Mouse (Mus musculus) MEL (cell line): ENCODE measurements around the gene Ces1h. TPM values are rescaled to one million over a fixed set of nuclear protein-coding genes. Genes with fewer than 3 reads are reported as not detected.

Experiments used
- DNase-seq: peaks from one replicate; pipeline ENCODE4 v3.0.0; 2011; ENCODE audit warnings: low read depth, low spot score
- H3K27ac ChIP-seq: 2 replicates; pipeline ENCODE4 v1.5.1; 2012; ENCODE audit warnings: low read depth, mild to moderate bottlenecking, control low read depth, low read length, moderate library complexity; ENCODE audit not compliant: control insufficient read depth
- H3K27me3 ChIP-seq, 2 experiments: fragments of 150-350 bp in 1 of 2; sonication (generic) in 1 of 2; 2 replicates each; pipeline ENCODE4 v1.6.1; 2012; ENCODE audit warnings: low read length in 2 of 2, mild to moderate bottlenecking in 2 of 2, improper control_type of control experiment in 1 of 2, moderate library complexity in 1 of 2; ENCODE audit not compliant: insufficient read depth in 2 of 2, control insufficient read depth in 1 of 2
- H3K36me3 ChIP-seq, 2 experiments: 2 replicates each; pipeline ENCODE4 v1.6.1; 2012 to 2014; ENCODE audit warnings: low read length in 2 of 2, improper control_type of control experiment in 1 of 2, inconsistent platforms in 1 of 2, mild to moderate bottlenecking in 1 of 2; ENCODE audit not compliant: insufficient read depth in 2 of 2, control insufficient read depth in 1 of 2
- H3K4me1 ChIP-seq, 2 experiments: fragments of 150-350 bp in 1 of 2; sonication (generic) in 1 of 2; 2 replicates each; pipeline ENCODE4 v1.6.1; 2012; ENCODE audit warnings: low read length in 2 of 2, improper control_type of control experiment in 1 of 2, mild to moderate bottlenecking in 1 of 2; ENCODE audit not compliant: insufficient read depth in 2 of 2, control insufficient read depth in 1 of 2
- H3K4me3 ChIP-seq, 2 experiments: fragments of 150-350 bp in 1 of 2; sonication (generic) in 1 of 2; 2 replicates each; pipeline ENCODE4 v1.5.1; 2012; ENCODE audit warnings: low read depth in 2 of 2, low read length in 2 of 2, mild to moderate bottlenecking in 2 of 2, moderate library complexity in 2 of 2, control low read depth in 1 of 2, improper control_type of control experiment in 1 of 2; ENCODE audit not compliant: control insufficient read depth in 1 of 2, insufficient read depth in 1 of 2
- H3K79me2 ChIP-seq: 2 replicates; pipeline ENCODE4 v1.6.1; 2012; ENCODE audit warnings: mild to moderate bottlenecking, low read length, moderate library complexity; ENCODE audit not compliant: control insufficient read depth, poor library complexity, insufficient read depth
- H3K9ac ChIP-seq: 2 replicates; pipeline ENCODE4 v1.6.1; 2012; ENCODE audit warnings: low read depth, mild to moderate bottlenecking, control low read depth, low read length, moderate library complexity; ENCODE audit not compliant: control insufficient read depth, poor library complexity, severe bottlenecking
- H3K9me3 ChIP-seq: fragments of 150-350 bp; sonication (generic); replicated peaks from 2 replicates; pipeline ENCODE4 v1.6.1; 2012; ENCODE audit warnings: mild to moderate bottlenecking, low read length, improper control_type of control experiment, moderate library complexity; ENCODE audit not compliant: insufficient read depth
- CHD2 ChIP-seq: IDR thresholded peaks from 2 replicates; pipeline ENCODE4 v1.6.1; 2011; ENCODE audit warnings: low read length, improper control_type of control experiment
- ETS1 ChIP-seq: IDR thresholded peaks from 2 replicates; pipeline ENCODE4 v1.6.1; 2012; ENCODE audit warnings: low read depth, mild to moderate bottlenecking, inconsistent platforms, low read length, improper control_type of control experiment, moderate library complexity
- KAT2A ChIP-seq: conservative IDR thresholded peaks from 2 replicates; pipeline ENCODE4 v1.6.1; 2012; ENCODE audit warnings: low read depth, low read length, improper control_type of control experiment, inconsistent platforms
- MAX ChIP-seq: IDR thresholded peaks from 2 replicates; pipeline ENCODE4 v1.6.1; 2011; ENCODE audit warnings: low read length, improper control_type of control experiment
- MYB ChIP-seq: IDR thresholded peaks from 2 replicates; pipeline ENCODE4 v1.6.1; 2011; ENCODE audit warnings: mild to moderate bottlenecking, low read depth, low read length, improper control_type of control experiment
- polyA plus RNA-seq, 2 experiments: library from polyadenylated mRNA; stranded (reverse) in 1 of 2; unstranded in 1 of 2; fragments of >175 nt in 1 of 2; fragments of >200 nt in 1 of 2; gene quantifications; 2 replicates each; pipeline versions ENCODE4 v1.2.1 to v1.2.4; 2012; ENCODE audit warnings: low replicate concordance in 2 of 2, low read depth in 1 of 2; ENCODE audit not compliant: insufficient read length in 2 of 2, insufficient read depth in 1 of 2, missing spikeins in 1 of 2
- total RNA-seq: library from RNA; depleted of rRNA; stranded (reverse); fragments of 300-350 nt; gene quantifications from 2 replicates; pipeline ENCODE4 v1.2.3, GENCODE M21; 2012; rRNA removed

Ces1h gene
- total and polyA plus RNA-seq, 3 experiments: not detected

DNA sequence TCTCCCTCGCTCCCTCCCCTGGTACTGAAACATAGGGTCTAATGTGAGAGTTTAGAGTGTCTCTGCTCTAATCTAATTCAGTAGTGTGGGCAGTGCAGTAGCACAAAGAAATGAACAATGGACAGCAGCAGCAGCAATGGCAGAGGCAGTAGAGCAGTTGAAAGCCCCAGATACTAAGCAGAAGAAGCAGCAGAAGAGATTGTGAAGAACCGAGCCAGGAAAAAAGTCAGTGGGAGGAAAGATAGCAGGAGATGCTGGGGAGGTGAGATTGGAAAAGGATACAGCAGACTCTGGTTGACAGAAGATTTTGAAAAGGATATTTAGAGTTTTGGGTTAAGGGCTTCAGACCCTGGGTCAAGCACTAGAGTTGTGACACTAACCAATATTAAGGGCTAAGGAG lies 64.0 kb downstream of the Ces1h start:
- H3K4me3 ChIP-seq: no peak overlapping the region
- no peak overlapping the region for H3K9ac ChIP-seq
- no peak for DNase-seq
- TF ChIP-seq ETS1: no peak
- no peak for TF ChIP-seq CHD2
- no peak for TF ChIP-seq MAX
- no peak for TF ChIP-seq MYB
- TF ChIP-seq KAT2A: no peak
- no peaks in the 10 kb centered on the region for H3K9me3 ChIP-seq
- H3K4me1 ChIP-seq: no peaks in the 10 kb centered on the region
- H3K27ac ChIP-seq: no peak overlapping the region
- H3K36me3 ChIP-seq: no peaks in the 10 kb centered on the region
- H3K79me2 ChIP-seq: no peaks in the 10 kb centered on the region
- no peaks in the 10 kb centered on the region for H3K27me3 ChIP-seq

Other genes with a start within 250 kb of the Ces1h start
- not detected in 2 replicates for gene Ces1c, start 248.4 kb downstream of the Ces1h start, total RNA-seq
- not detected for gene Ces1c, start 248.4 kb downstream of the Ces1h start, polyA plus RNA-seq
- not detected in 2 replicates for gene Ces1d, start 181.9 kb downstream of the Ces1h start, total RNA-seq
- not detected for gene Ces1d, start 181.9 kb downstream of the Ces1h start, polyA plus RNA-seq
- not detected in 2 replicates for gene Ces1e, start 150.1 kb downstream of the Ces1h start, total RNA-seq
- not detected for gene Ces1e, start 150.1 kb downstream of the Ces1h start, polyA plus RNA-seq
- 0.23 TPM in 1 of 2 replicates, not detected in the other for gene Ces1f, start 100.0 kb downstream of the Ces1h start, total RNA-seq
- gene Ces1f, start 100.0 kb downstream of the Ces1h start, polyA plus RNA-seq: not detected
- gene Ces1g, start 42.4 kb downstream of the Ces1h start, total RNA-seq: not detected in 2 replicates
- not detected for gene Ces1g, start 42.4 kb downstream of the Ces1h start, polyA plus RNA-seq
- gene Ces5a, start 156.1 kb upstream of the Ces1h start, total RNA-seq: not detected in 2 replicates
- not detected for gene Ces5a, start 156.1 kb upstream of the Ces1h start, polyA plus RNA-seq